Mouse (Mus musculus) thymus, adult 2 months (tissue): ENCODE results near the gene Pkd1.

Experiments used
- CTCF ChIP-seq: fragments of 200-500 bp; IDR thresholded peaks from 2 replicates; pipeline ENCODE4 v1.5.1; 2012; ENCODE audit warnings: mild to moderate bottlenecking, control low read depth, low read length, moderate library complexity, borderline replicate concordance; ENCODE audit not compliant: control insufficient read depth, poor library complexity, insufficient read depth; ENCODE audit errors: extremely low read depth
- POLR2A ChIP-seq: fragments of 200-500 bp; IDR thresholded peaks from 2 replicates; pipeline ENCODE4 v1.6.1; 2012; ENCODE audit warnings: mild to moderate bottlenecking, low read length, control low read depth, moderate library complexity; ENCODE audit not compliant: control insufficient read depth, poor library complexity, insufficient read depth; ENCODE audit errors: extremely low read depth

GRCm38 (mm10) chr17:24538950-24539349 is 10.7 kb upstream of the Pkd1 start:
- TF ChIP-seq POLR2A, result no peak
- TF ChIP-seq CTCF, result no peak
